In the genomic region with DNA sequence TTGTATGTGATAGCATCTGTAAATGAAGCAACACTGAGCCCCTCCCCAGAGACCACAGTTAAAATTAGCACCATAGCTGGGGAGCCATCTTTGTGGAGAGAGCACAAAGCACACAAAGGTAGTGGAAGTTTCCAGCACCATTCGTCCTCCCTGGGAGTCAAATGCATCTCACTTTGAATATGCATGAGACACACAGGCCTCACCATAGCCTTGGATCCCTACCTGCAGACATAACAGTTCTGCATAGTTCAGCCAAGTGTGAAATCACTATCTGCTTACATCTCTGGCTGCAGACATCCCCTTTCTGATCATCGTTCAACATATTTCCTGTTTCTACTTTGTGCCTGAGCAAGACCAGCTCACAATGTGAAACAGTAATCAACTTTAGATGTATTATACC, we compare ENCODE assay signal across 39 mouse cellular contexts. TPM values are rescaled to one million over a fixed set of nuclear protein-coding genes. Genes with fewer than 3 reads are reported as not detected.
"Had no signal": no experiment of that assay in that cellular context is flagged by ENCODE, and none has a peak within 500 bp of the region (broad histone marks: within the 10 kb centered on the region; RNA-seq: fewer than 3 reads in every experiment).

No protein-coding gene starts in this region.

- DNase-seq: cerebellum, adult 9-11 months; cerebellum, postnatal 10 days; cerebellum, postnatal 14 days; cerebellum, postnatal 25 days; cerebellum, postnatal 36 days; embryo, embryonic 11 days; forebrain, postnatal 0 days; gastrocnemius, adult 2 months; gastrocnemius, postnatal 10 days; gastrocnemius, postnatal 14 days; gastrocnemius, postnatal 25 days; gastrocnemius, postnatal 36 days; heart, adult 11 months; heart, adult 18-20 months; heart, adult 2 months had no signal

- H3K27me3 ChIP-seq: embryonic facial prominence, embryonic 12.5 days; embryonic facial prominence, embryonic 13.5 days; embryonic facial prominence, embryonic 15.5 days; forebrain, embryonic 12.5 days; forebrain, embryonic 13.5 days; forebrain, embryonic 15.5 days had no signal

- H3K4me1 ChIP-seq: embryonic facial prominence, embryonic 10.5 days; embryonic facial prominence, embryonic 12.5 days; embryonic facial prominence, embryonic 13.5 days; embryonic facial prominence, embryonic 15.5 days; forebrain, embryonic 10.5 days; forebrain, embryonic 12.5 days; forebrain, embryonic 13.5 days; forebrain, embryonic 15.5 days; heart, embryonic 10.5 days had no signal

- H3K4me3 ChIP-seq: embryonic facial prominence, embryonic 10.5 days; embryonic facial prominence, embryonic 12.5 days; embryonic facial prominence, embryonic 13.5 days; embryonic facial prominence, embryonic 15.5 days; erythroblast, embryonic 14.5 days; forebrain, embryonic 10.5 days; forebrain, embryonic 12.5 days; forebrain, embryonic 13.5 days; forebrain, embryonic 15.5 days; gastrocnemius, adult 2 months; heart, adult 2 months; heart, embryonic 10.5 days had no signal

- H3K9ac ChIP-seq: embryonic facial prominence, embryonic 12.5 days; embryonic facial prominence, embryonic 13.5 days; embryonic facial prominence, embryonic 15.5 days; forebrain, embryonic 12.5 days; forebrain, embryonic 13.5 days; forebrain, embryonic 15.5 days; forebrain, postnatal 0 days had no signal

- H3K4me2 ChIP-seq: embryonic facial prominence, embryonic 12.5 days; embryonic facial prominence, embryonic 13.5 days; embryonic facial prominence, embryonic 15.5 days; forebrain, embryonic 12.5 days; forebrain, embryonic 13.5 days; forebrain, embryonic 15.5 days had no signal

- ATAC-seq: forebrain, embryonic 13.5 days; forebrain, embryonic 14.5 days; forebrain, embryonic 15.5 days; forebrain, embryonic 16.5 days; forebrain, postnatal 0 days had no signal

- H3K27ac ChIP-seq: embryonic facial prominence, embryonic 10.5 days; embryonic facial prominence, embryonic 12.5 days; embryonic facial prominence, embryonic 13.5 days; embryonic facial prominence, embryonic 15.5 days; forebrain, embryonic 10.5 days; forebrain, embryonic 12.5 days; forebrain, embryonic 13.5 days; forebrain, embryonic 15.5 days; gastrocnemius, adult 2 months; heart, adult 2 months; heart, embryonic 10.5 days had no signal

- H3K36me3 ChIP-seq: embryonic facial prominence, embryonic 10.5 days; embryonic facial prominence, embryonic 12.5 days; embryonic facial prominence, embryonic 13.5 days; embryonic facial prominence, embryonic 15.5 days; forebrain, embryonic 10.5 days; forebrain, embryonic 12.5 days; forebrain, embryonic 15.5 days; heart, embryonic 10.5 days had no signal

RNA-seq across cellular contexts. Expression of a gene that starts 15.9 kb away (rescaled TPM):
- total RNA-seq: common myeloid progenitor, adult 5-6 weeks; forebrain, postnatal 0 days; gastrocnemius, adult 18-20 months; gastrocnemius, adult 2 months; gastrocnemius, adult 8-10 months; gastrocnemius, postnatal 10 days; gastrocnemius, postnatal 14 days; gastrocnemius, postnatal 25 days; gastrocnemius, postnatal 36 days; gastrocnemius, postnatal 4 days; granulocyte monocyte progenitor cell, adult 5-6 weeks; heart, adult 18-20 months; heart, adult 2 months; heart, adult 8-10 months had no signal
- polyA plus RNA-seq: cortical plate, adult 2 months; embryonic facial prominence, embryonic 10.5 days; embryonic facial prominence, embryonic 11.5 days; embryonic facial prominence, embryonic 12.5 days; embryonic facial prominence, embryonic 13.5 days; embryonic facial prominence, embryonic 14.5 days; embryonic facial prominence, embryonic 15.5 days; erythroblast, embryonic 14.5 days; forebrain, embryonic 10.5 days; forebrain, embryonic 11.5 days; forebrain, embryonic 12.5 days; forebrain, embryonic 13.5 days; forebrain, embryonic 14.5 days; forebrain, embryonic 15.5 days; forebrain, embryonic 16.5 days; forebrain, postnatal 0 days; frontal cortex, adult 2 months; gonadal fat pad, adult 2 months; heart, adult 2 months; heart, embryonic 10.5 days had no signal

RNA-seq across cellular contexts. Expression of a gene that starts 16.4 kb away (rescaled TPM):
- total RNA-seq: common myeloid progenitor, adult 5-6 weeks; forebrain, postnatal 0 days; gastrocnemius, adult 18-20 months; gastrocnemius, adult 2 months; gastrocnemius, adult 8-10 months; gastrocnemius, postnatal 10 days; gastrocnemius, postnatal 14 days; gastrocnemius, postnatal 25 days; gastrocnemius, postnatal 36 days; gastrocnemius, postnatal 4 days; granulocyte monocyte progenitor cell, adult 5-6 weeks; heart, adult 18-20 months; heart, adult 2 months; heart, adult 8-10 months had no signal
- polyA plus RNA-seq: cortical plate, adult 2 months; embryonic facial prominence, embryonic 10.5 days; embryonic facial prominence, embryonic 11.5 days; embryonic facial prominence, embryonic 12.5 days; embryonic facial prominence, embryonic 13.5 days; embryonic facial prominence, embryonic 14.5 days; embryonic facial prominence, embryonic 15.5 days; erythroblast, embryonic 14.5 days; forebrain, embryonic 10.5 days; forebrain, embryonic 11.5 days; forebrain, embryonic 12.5 days; forebrain, embryonic 13.5 days; forebrain, embryonic 14.5 days; forebrain, embryonic 15.5 days; forebrain, embryonic 16.5 days; forebrain, postnatal 0 days; frontal cortex, adult 2 months; gonadal fat pad, adult 2 months; heart, adult 2 months; heart, embryonic 10.5 days had no signal

RNA-seq across cellular contexts. Expression of a gene that starts 46.5 kb away (rescaled TPM):
- total RNA-seq: common myeloid progenitor, adult 5-6 weeks; forebrain, postnatal 0 days; gastrocnemius, adult 18-20 months; gastrocnemius, adult 2 months; gastrocnemius, adult 8-10 months; gastrocnemius, postnatal 10 days; gastrocnemius, postnatal 14 days; gastrocnemius, postnatal 25 days; gastrocnemius, postnatal 36 days; gastrocnemius, postnatal 4 days; granulocyte monocyte progenitor cell, adult 5-6 weeks; heart, adult 18-20 months; heart, adult 2 months; heart, adult 8-10 months had no signal
- polyA plus RNA-seq: cortical plate, adult 2 months; embryonic facial prominence, embryonic 10.5 days; embryonic facial prominence, embryonic 11.5 days; embryonic facial prominence, embryonic 12.5 days; embryonic facial prominence, embryonic 13.5 days; embryonic facial prominence, embryonic 14.5 days; embryonic facial prominence, embryonic 15.5 days; erythroblast, embryonic 14.5 days; forebrain, embryonic 10.5 days; forebrain, embryonic 11.5 days; forebrain, embryonic 12.5 days; forebrain, embryonic 13.5 days; forebrain, embryonic 14.5 days; forebrain, embryonic 15.5 days; forebrain, embryonic 16.5 days; forebrain, postnatal 0 days; frontal cortex, adult 2 months; gonadal fat pad, adult 2 months; heart, adult 2 months; heart, embryonic 10.5 days had no signal
